23 mouse cellular contexts compared by ENCODE assay signal in genomic region chr13:97230101-97230500, GRCm38 (mm10). TPM values are rescaled to one million over a fixed set of nuclear protein-coding genes. Genes with fewer than 3 reads are reported as not detected.
DNase-seq lines count a peak whose midpoint lies in the region; ATAC-seq and TF ChIP-seq lines count a peak whose summit lies in the region.
"Had no signal": no experiment of that assay in that cellular context is flagged by ENCODE, and none has a peak within 500 bp of the region (broad histone marks: within the 10 kb centered on the region; RNA-seq: fewer than 3 reads in every experiment).

No protein-coding gene starts in this region.

- no peak overlapping the region for H3K4me2 ChIP-seq in midbrain, embryonic 11.5 days
- no peak overlapping the region for H3K4me2 ChIP-seq in midbrain, embryonic 16.5 days (ENCODE audit: low read length)
- H3K4me2 ChIP-seq in forebrain, embryonic 15.5 days (replicated peaks) = no peak overlapping the region

- no peaks in the 10 kb centered on the region for H3K36me3 ChIP-seq in liver, adult 2 months (ENCODE audit: control insufficient read depth, insufficient read depth, low read length)
- no peaks in the 10 kb centered on the region for H3K36me3 ChIP-seq in midbrain, embryonic 11.5 days (ENCODE audit: control insufficient read depth, insufficient read depth, low read length)
- no peaks in the 10 kb centered on the region for H3K36me3 ChIP-seq in midbrain, embryonic 16.5 days (ENCODE audit: control insufficient read depth, insufficient read depth, low read length)
- H3K36me3 ChIP-seq in forebrain, embryonic 15.5 days = no peaks in the 10 kb centered on the region
- H3K36me3 ChIP-seq: G1E had no signal

- no peak overlapping the region for H3K9ac ChIP-seq in liver, adult 2 months (ENCODE audit: low read depth, low read length)
- H3K9ac ChIP-seq in midbrain, embryonic 11.5 days (ENCODE audit: low read length) = no peak overlapping the region
- H3K9ac ChIP-seq in midbrain, embryonic 16.5 days (ENCODE audit: low read depth, low read length) = no peak overlapping the region
- no peak overlapping the region for H3K9ac ChIP-seq in forebrain, embryonic 15.5 days (replicated peaks)

- TF ChIP-seq CTCF in liver, adult 2 months (IDR thresholded peaks at IDR 0.05; ENCODE audit: low read depth, low read length) = no peak

- peak; percentile 76 for DNase-seq in liver, adult 2 months (ENCODE audit: extremely low read depth, low read depth, low spot score)
- DNase-seq in liver = no peak
- peak; percentile 4 for DNase-seq in midbrain, embryonic 11.5 days (ENCODE audit: low spot score, missing footprints)
- peak; percentile 69 for DNase-seq in adipocyte (ENCODE audit: low spot score)
- DNase-seq: adrenal gland, adult 2 months; adrenal gland, adult 8-10 months; adrenal gland, postnatal 10 days; adrenal gland, postnatal 14 days; adrenal gland, postnatal 25 days; adrenal gland, postnatal 36 days; B cell, adult 2 months; cerebellum, adult 11 months; cerebellum, adult 11-12 months; cerebellum, adult 18-20 months; cerebellum, adult 2 months had no signal

- no peaks in the 10 kb centered on the region for H3K9me3 ChIP-seq in midbrain, embryonic 11.5 days (ENCODE audit: control insufficient read depth, low read length)
- H3K9me3 ChIP-seq in midbrain, embryonic 16.5 days (replicated peaks; ENCODE audit: control insufficient read depth, low read length, poor library complexity, severe bottlenecking) = no peaks in the 10 kb centered on the region
- H3K9me3 ChIP-seq in forebrain, embryonic 15.5 days = no peaks in the 10 kb centered on the region
- H3K9me3 ChIP-seq: G1E had no signal

- no peak for TF ChIP-seq POLR2A in liver, adult 2 months (IDR thresholded peaks at IDR 0.05; ENCODE audit: extremely low read depth, insufficient read depth, low read length)

- H3K27me3 ChIP-seq in liver, adult 2 months (ENCODE audit: control insufficient read depth, insufficient read depth, low read length) = no peaks in the 10 kb centered on the region
- H3K27me3 ChIP-seq in midbrain, embryonic 11.5 days (ENCODE audit: control insufficient read depth, insufficient read depth, low read length) = no peaks in the 10 kb centered on the region
- no peaks in the 10 kb centered on the region for H3K27me3 ChIP-seq in midbrain, embryonic 16.5 days (ENCODE audit: control insufficient read depth, insufficient read depth, low read depth, low read length)
- H3K27me3 ChIP-seq in forebrain, embryonic 15.5 days = no peaks in the 10 kb centered on the region
- H3K27me3 ChIP-seq: CH12.LX, Patski had no signal

- H3K27ac ChIP-seq in liver, adult 2 months (replicated peaks; ENCODE audit: insufficient read depth, low read depth, low read length) = no peak overlapping the region
- no peak overlapping the region for H3K27ac ChIP-seq in midbrain, embryonic 11.5 days (ENCODE audit: low read depth, low read length)
- H3K27ac ChIP-seq in midbrain, embryonic 16.5 days (ENCODE audit: low read length) = no peak overlapping the region
- H3K27ac ChIP-seq in forebrain, embryonic 15.5 days (replicated peaks) = no peak overlapping the region

- 21% methylated on average over 3 of the region's 3 CpGs for WGBS in liver, adult 2 months
- 76% methylated on average over 3 of the region's 3 CpGs for WGBS in midbrain, embryonic 11.5 days
- 77% methylated on average over 3 of the region's 3 CpGs for WGBS in midbrain, embryonic 16.5 days
- WGBS in forebrain, embryonic 15.5 days = 73% methylated on average over 3 of the region's 3 CpGs

- ATAC-seq in midbrain, embryonic 11.5 days (ENCODE audit: low FRiP score) = no peak
- ATAC-seq in midbrain, embryonic 16.5 days = no peak
- no peak for ATAC-seq in forebrain, embryonic 15.5 days (replicated peaks)
- ATAC-seq: activated CD4-positive, CD25-positive, alpha-beta regulatory T cell, adult 4 months; CD4-positive, CD25-positive, alpha-beta regulatory T cell, adult 4 months; Patski had no signal

- no peak overlapping the region for H3K4me3 ChIP-seq in liver, adult 2 months (ENCODE audit: insufficient read depth, low read depth, low read length)
- no peak overlapping the region for H3K4me3 ChIP-seq in midbrain, embryonic 11.5 days (ENCODE audit: low read depth, low read length)
- H3K4me3 ChIP-seq in midbrain, embryonic 16.5 days (ENCODE audit: low read depth, low read length) = no peak overlapping the region
- H3K4me3 ChIP-seq in forebrain, embryonic 15.5 days = no peak overlapping the region

- no peaks in the 10 kb centered on the region for H3K79me2 ChIP-seq in liver, adult 2 months (ENCODE audit: control insufficient read depth, insufficient read depth, low read length)

- peaks cover 2% of the 10 kb centered on the region; the same call in 1 of the 2 replicates for H3K4me1 ChIP-seq in liver, adult 2 months (ENCODE audit: control insufficient read depth, insufficient read depth, low read length)
- no peaks in the 10 kb centered on the region for H3K4me1 ChIP-seq in midbrain, embryonic 11.5 days (ENCODE audit: control insufficient read depth, insufficient read depth, low read length)
- H3K4me1 ChIP-seq in midbrain, embryonic 16.5 days (ENCODE audit: control insufficient read depth, insufficient read depth, low read length) = no peaks in the 10 kb centered on the region
- peaks cover 4% of the 10 kb centered on the region for H3K4me1 ChIP-seq in forebrain, embryonic 15.5 days

RNA-seq across cellular contexts. Expression of gene Enc1, which starts 10.8 kb away (rescaled TPM):
- total RNA-seq in liver, adult 2 months (2014; rRNA removed) = 2.3 and 2.6 TPM in 2 replicates
- polyA plus RNA-seq in liver, adult 2 months (2012; rRNA removed) = 1.3 TPM in 2 replicates
- 18.4 and 19.8 TPM in 2 replicates for polyA plus RNA-seq in midbrain, embryonic 11.5 days (2014; fragmentation: Nextera tagmentation; extraction: Ambion mirVana)
- polyA plus RNA-seq in midbrain, embryonic 16.5 days (2015; fragmentation: Nextera tagmentation; extraction: Ambion mirVana) = 103 and 119 TPM in 2 replicates
- 82.4 and 103 TPM in 2 replicates for polyA plus RNA-seq in forebrain, embryonic 15.5 days (2015; fragmentation: Nextera tagmentation; extraction: Ambion mirVana)
- total RNA-seq: MEL had no signal

RNA-seq across cellular contexts. Expression of gene Hexb, which starts 31.9 kb away (rescaled TPM):
- 41.4 and 48.1 TPM in 2 replicates for total RNA-seq in liver, adult 2 months (2014; rRNA removed)
- 43.1 and 54.7 TPM in 2 replicates for polyA plus RNA-seq in liver, adult 2 months (2012; rRNA removed)
- 25.8 and 26.1 TPM in 2 replicates for polyA plus RNA-seq in midbrain, embryonic 11.5 days (2014; fragmentation: Nextera tagmentation; extraction: Ambion mirVana)
- polyA plus RNA-seq in midbrain, embryonic 16.5 days (2015; fragmentation: Nextera tagmentation; extraction: Ambion mirVana) = 40.3 and 49.8 TPM in 2 replicates
- polyA plus RNA-seq in forebrain, embryonic 15.5 days (2015; fragmentation: Nextera tagmentation; extraction: Ambion mirVana) = 27.5 and 34.8 TPM in 2 replicates
